Mouse (Mus musculus): ENCODE measurements around the gene Olfr1426. TPM values are rescaled to one million over a fixed set of nuclear protein-coding genes. Genes with fewer than 3 reads are reported as not detected.
"Not testable (repeated sequence)": the region's sequence is repeated elsewhere in the genome, so short reads cannot be mapped to it uniquely, and the experiment has no call there.

Gene Olfr1426
- not detected in 2 replicates for total RNA-seq (2017)

GRCm38 (mm10) chr19:12091913-12092312 is at the start of gene Olfr1426:
Olfr1426 (minus strand) TSS chr19:12092013.
- no peak for ATAC-seq (ENCODE audit: extremely low read depth, insufficient number of reproducible peaks, low FRiP score, poor library complexity, severe bottlenecking)

- ATAC-seq (ENCODE audit: extremely low read depth, insufficient number of reproducible peaks, low FRiP score, poor library complexity, severe bottlenecking): no peak
Measured at GRCm38 (mm10) chr19:12134289-12134688, 42.5 kb upstream of the Olfr1426 start.

- ATAC-seq (ENCODE audit: extremely low read depth, insufficient number of reproducible peaks, low FRiP score, poor library complexity, severe bottlenecking): no peak
Measured at GRCm38 (mm10) chr19:12123103-12123502, 31.3 kb upstream of the Olfr1426 start, which contains the start of gene Olfr76. Olfr76 (minus strand) TSS chr19:12123203.

GRCm38 (mm10) chr19:12116464-12116863 is 24.7 kb upstream of the Olfr1426 start:
- ATAC-seq (ENCODE audit: extremely low read depth, insufficient number of reproducible peaks, low FRiP score, poor library complexity, severe bottlenecking): no peak

- no peak for ATAC-seq (ENCODE audit: extremely low read depth, insufficient number of reproducible peaks, low FRiP score, poor library complexity, severe bottlenecking)
Measured at GRCm38 (mm10) chr19:12115797-12116196, 24.0 kb upstream of the Olfr1426 start, which contains the start of gene Olfr1428. Olfr1428 (minus strand) TSS chr19:12115897.

GRCm38 (mm10) chr19:12113807-12114206 is 22.0 kb upstream of the Olfr1426 start:
- no peak for ATAC-seq (ENCODE audit: extremely low read depth, insufficient number of reproducible peaks, low FRiP score, poor library complexity, severe bottlenecking)

- ATAC-seq (ENCODE audit: extremely low read depth, insufficient number of reproducible peaks, low FRiP score, poor library complexity, severe bottlenecking): no peak
Measured at GRCm38 (mm10) chr19:12104541-12104940, 12.7 kb upstream of the Olfr1426 start.

GRCm38 (mm10) chr19:12103234-12103633 is 11.4 kb upstream of the Olfr1426 start, which contains the start of gene Olfr1427:
Olfr1427 (minus strand) TSS chr19:12103334.
- no peak for ATAC-seq (ENCODE audit: extremely low read depth, insufficient number of reproducible peaks, low FRiP score, poor library complexity, severe bottlenecking)

GRCm38 (mm10) chr19:12077631-12078030 is 14.2 kb downstream of the Olfr1426 start, which contains the start of gene Olfr1425:
Olfr1425 (minus strand) TSS chr19:12077731.
- ATAC-seq (ENCODE audit: extremely low read depth, insufficient number of reproducible peaks, low FRiP score, poor library complexity, severe bottlenecking): not testable (repeated sequence)

GRCm38 (mm10) chr19:12069546-12069945 is 22.3 kb downstream of the Olfr1426 start:
- ATAC-seq (ENCODE audit: extremely low read depth, insufficient number of reproducible peaks, low FRiP score, poor library complexity, severe bottlenecking): not testable (repeated sequence)

- not testable (repeated sequence) for ATAC-seq (ENCODE audit: extremely low read depth, insufficient number of reproducible peaks, low FRiP score, poor library complexity, severe bottlenecking)
Measured at GRCm38 (mm10) chr19:12067806-12068205, 24.0 kb downstream of the Olfr1426 start.

- not testable (repeated sequence) for ATAC-seq (ENCODE audit: extremely low read depth, insufficient number of reproducible peaks, low FRiP score, poor library complexity, severe bottlenecking)
Measured at GRCm38 (mm10) chr19:12062582-12062981, 29.2 kb downstream of the Olfr1426 start, which contains the start of gene Olfr1424. Olfr1424 (minus strand) TSS chr19:12062682.

- ATAC-seq (ENCODE audit: extremely low read depth, insufficient number of reproducible peaks, low FRiP score, poor library complexity, severe bottlenecking): no peak
Measured at GRCm38 (mm10) chr19:12043163-12043562, 48.6 kb downstream of the Olfr1426 start.

- ATAC-seq (ENCODE audit: extremely low read depth, insufficient number of reproducible peaks, low FRiP score, poor library complexity, severe bottlenecking): no peak
Measured at GRCm38 (mm10) chr19:12041217-12041616, 50.6 kb downstream of the Olfr1426 start, which contains the start of gene Olfr1423. Olfr1423 (minus strand) TSS chr19:12041317.

- no peak for ATAC-seq (ENCODE audit: extremely low read depth, insufficient number of reproducible peaks, low FRiP score, poor library complexity, severe bottlenecking)
Measured at GRCm38 (mm10) chr19:12037727-12038126, 54.1 kb downstream of the Olfr1426 start.

Other genes with a start within 250 kb of the Olfr1426 start
- gene Olfr1418, start 230.9 kb downstream of the Olfr1426 start, total RNA-seq (2017): not detected in 2 replicates
- not detected in 2 replicates for gene Olfr1419, start 216.9 kb downstream of the Olfr1426 start, total RNA-seq (2017)
- gene Olfr1420, start 205.4 kb downstream of the Olfr1426 start, total RNA-seq (2017): not detected in 2 replicates
- 21.1 and 21.9 TPM in 2 replicates for gene Patl1, start 179.6 kb downstream of the Olfr1426 start, total RNA-seq (2017)
- gene Osbp, start 126.1 kb downstream of the Olfr1426 start, total RNA-seq (2017): 39.0 and 42.6 TPM in 2 replicates
- not detected in 2 replicates for gene Olfr1423, start 50.7 kb downstream of the Olfr1426 start, total RNA-seq (2017)
- gene Olfr1424, start 29.3 kb downstream of the Olfr1426 start, total RNA-seq (2017): not detected in 2 replicates
- 1.3 TPM in 1 of 2 replicates, not detected in the other for gene Olfr1425, start 14.3 kb downstream of the Olfr1426 start, total RNA-seq (2017)
- not detected in 2 replicates for gene Olfr1427, start 11.3 kb upstream of the Olfr1426 start, total RNA-seq (2017)
- not detected in 2 replicates for gene Olfr1428, start 23.9 kb upstream of the Olfr1426 start, total RNA-seq (2017)
- not detected in 2 replicates for gene Olfr76, start 31.2 kb upstream of the Olfr1426 start, total RNA-seq (2017)
- not detected in 2 replicates for gene Olfr1555-ps1, start 78.1 kb upstream of the Olfr1426 start, total RNA-seq (2017)
- not detected in 2 replicates for gene Olfr1431, start 108.6 kb upstream of the Olfr1426 start, total RNA-seq (2017)
- not detected in 2 replicates for gene Olfr1432, start 140.6 kb upstream of the Olfr1426 start, total RNA-seq (2017)
- not detected in 2 replicates for gene Olfr262, start 149.6 kb upstream of the Olfr1426 start, total RNA-seq (2017)
- 0.12 TPM in 1 of 2 replicates, not detected in the other for gene Olfr235, start 169.0 kb upstream of the Olfr1426 start, total RNA-seq (2017)
- gene Olfr1434, start 187.8 kb upstream of the Olfr1426 start, total RNA-seq (2017): not detected in 2 replicates
- gene Olfr1436, start 207.1 kb upstream of the Olfr1426 start, total RNA-seq (2017): not detected in 2 replicates
- 0.12 TPM in 1 of 2 replicates, not detected in the other for gene Olfr1437, start 233.1 kb upstream of the Olfr1426 start, total RNA-seq (2017)
- gene Olfr1438-ps1, start 243.9 kb upstream of the Olfr1426 start, total RNA-seq (2017): not detected in 2 replicates